Mouse (Mus musculus) spleen, adult 12 weeks (tissue): ENCODE measurements around the gene Ecd.
"Not testable (repeated sequence)": the region's sequence is repeated elsewhere in the genome, so short reads cannot be mapped to it uniquely, and the experiment has no call there.

Source experiments
- DNase-seq: peaks from one replicate; pipeline ENCODE4 v3.0.0; 2022; ENCODE audit warnings: low spot score

Gene Ecd

GRCm38 (mm10) chr14:20324196-20324595 is 23.7 kb downstream of the Ecd start:
- no peak for DNase-seq

- no peak for DNase-seq
These were observed 28.5 kb downstream of the Ecd start for GRCm38 (mm10) chr14:20319420-20319819.

GRCm38 (mm10) chr14:20315137-20315536 is 32.8 kb downstream of the Ecd start:
- no peak for DNase-seq

GRCm38 (mm10) chr14:20305085-20305484 is 42.8 kb downstream of the Ecd start:
- DNase-seq, result not testable (repeated sequence)

GRCm38 (mm10) chr14:20298131-20298530 is 49.8 kb downstream of the Ecd start:
- no peak for DNase-seq

GRCm38 (mm10) chr14:20297616-20298015 is 50.3 kb downstream of the Ecd start:
- no peak for DNase-seq

GRCm38 (mm10) chr14:20294947-20295346 is 53.0 kb downstream of the Ecd start:
- DNase-seq, result no peak

- peak; percentile 59 for DNase-seq
These were observed 53.6 kb downstream of the Ecd start, which contains the start of gene Nudt13 for GRCm38 (mm10) chr14:20294117-20294892. TSS of gene Nudt13 (plus strand) at chr14:20294697.

GRCm38 (mm10) chr14:20291391-20291790 is 56.5 kb downstream of the Ecd start:
- DNase-seq, result no peak
